In the genomic region with DNA sequence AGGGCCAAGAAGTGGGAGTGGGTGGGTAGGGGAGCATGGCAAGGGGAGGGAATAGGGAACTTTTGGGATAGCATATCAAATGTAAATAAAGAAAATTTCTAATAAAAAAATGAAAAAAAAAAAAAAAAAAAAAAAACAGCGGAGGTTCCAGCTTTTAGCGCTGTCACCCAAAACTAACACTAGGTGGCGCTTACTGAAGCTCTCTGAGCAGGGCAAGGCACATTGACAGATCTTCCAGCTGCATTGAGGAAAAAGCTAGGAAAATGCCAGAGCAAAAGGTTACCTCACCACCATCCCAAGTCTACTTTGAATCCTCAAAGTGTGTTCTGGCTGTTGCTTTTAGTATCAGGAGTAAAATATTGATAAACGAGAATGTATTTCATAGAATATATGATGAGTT, we compare ENCODE assay signal across 10 mouse cellular contexts. TPM values are rescaled to one million over a fixed set of nuclear protein-coding genes. Genes with fewer than 3 reads are reported as not detected.
DNase-seq lines count a peak whose midpoint lies in the region; TF ChIP-seq lines count a peak whose summit lies in the region.
"Had no signal": no experiment of that assay in that cellular context is flagged by ENCODE, and none has a peak within 500 bp of the region (broad histone marks: within the 10 kb centered on the region; RNA-seq: fewer than 3 reads in every experiment).

No protein-coding gene starts in this region.

- H3K4me3 ChIP-seq in layer of hippocampus, adult 2 months: no peak overlapping the region
- H3K4me3 ChIP-seq: embryonic facial prominence, embryonic 12.5 days; stomach, embryonic 15.5 days had no signal

- no peak overlapping the region for H3K27ac ChIP-seq in layer of hippocampus, adult 2 months
- H3K27ac ChIP-seq: embryonic facial prominence, embryonic 12.5 days; stomach, embryonic 15.5 days had no signal

- peak; percentile 83 for TF ChIP-seq CTCF in layer of hippocampus, adult 2 months (conservative IDR thresholded peaks at IDR 0.05)

- peak; percentile 3 to 29 for DNase-seq in layer of hippocampus, adult 2 months (ENCODE audit: low spot score in 2 of 2)
- DNase-seq in layer of hippocampus, adult 9-10 months (ENCODE audit: low spot score): no peak
- peak; percentile 42 for DNase-seq in ES-CJ7 (ENCODE audit: low read depth, low spot score)
- peak; percentile 71 for DNase-seq in adipocyte (ENCODE audit: low spot score)
- DNase-seq in induced T-regulatory cell, adult 2 months (ENCODE audit: low read depth): peak; percentile 3
- DNase-seq in c-Kit-positive CD71-positive TER-119-positive erythroid progenitor cells, embryonic 14.5 days (ENCODE audit: low spot score): no peak
- no peak for DNase-seq in natural killer cell, adult 2 months (ENCODE audit: low spot score in 2 of 2)

RNA-seq across cellular contexts. Expression of a gene that starts 18.5 kb away (rescaled TPM):
- not detected for total RNA-seq in layer of hippocampus, adult 2 months (2021)
- total RNA-seq: layer of hippocampus, postnatal 14 days had no signal

RNA-seq across cellular contexts. Expression of a gene that starts 25.2 kb away (rescaled TPM):
- total RNA-seq in layer of hippocampus, adult 2 months (2021): not detected
- total RNA-seq: layer of hippocampus, postnatal 14 days had no signal

RNA-seq across cellular contexts. Expression of a gene that starts 36.7 kb away (rescaled TPM):
- not detected for total RNA-seq in layer of hippocampus, adult 2 months (2021)
- total RNA-seq: layer of hippocampus, postnatal 14 days had no signal

RNA-seq across cellular contexts. Expression of a gene that starts 37.6 kb away (rescaled TPM):
- not detected for total RNA-seq in layer of hippocampus, adult 2 months (2021)
- total RNA-seq: layer of hippocampus, postnatal 14 days had no signal

RNA-seq across cellular contexts. Expression of a gene that starts 49.6 kb away (rescaled TPM):
- not detected for total RNA-seq in layer of hippocampus, adult 2 months (2021)
- total RNA-seq: layer of hippocampus, postnatal 14 days had no signal

Comparison
In these comparisons a context has a peak if more than half of its experiments do, and no peak if none do; other contexts are left out.
1. DNase-seq: peak in layer of hippocampus, adult 2 months (2 of 2), ES-CJ7 (single experiment), adipocyte (single experiment) and induced T-regulatory cell, adult 2 months (single experiment); none in layer of hippocampus, adult 9-10 months (single experiment), c-Kit-positive CD71-positive TER-119-positive erythroid progenitor cells, embryonic 14.5 days (single experiment) and natural killer cell, adult 2 months (0 of 2).